Mouse (Mus musculus): ENCODE measurements around the gene Gm20521. TPM values are rescaled to one million over a fixed set of nuclear protein-coding genes. Genes with fewer than 3 reads are reported as not detected.

The Gm20521 gene
- polyA plus RNA-seq, 1 experiment from 2014 or later, result 0.34 TPM

DNA sequence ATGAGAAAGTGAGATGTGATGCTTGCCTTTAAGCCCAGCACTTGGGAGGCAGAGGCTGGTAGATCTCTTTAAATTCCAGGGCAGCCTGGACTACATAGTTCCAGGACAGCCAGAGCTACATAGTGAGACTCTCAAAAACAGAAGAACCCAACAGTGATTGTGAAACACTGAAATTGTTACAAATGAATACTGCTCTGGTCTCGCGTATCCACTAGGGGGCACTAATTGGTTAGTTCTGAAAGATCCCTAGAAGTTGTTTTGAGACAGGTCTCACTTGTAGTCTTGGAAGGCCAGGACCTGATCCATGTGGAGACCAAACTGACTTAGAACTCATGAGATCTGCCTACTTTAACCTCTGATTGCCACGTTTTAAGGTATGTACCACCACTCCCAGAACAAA, 17.1 kb downstream of the Gm20521 start:
- Histone ChIP-seq H3K36me3 (peaks cover 17% of the 10 kb centered on the region), H3K9ac (no peak overlapping the region), H3K4me2 (replicated peaks) (no peak overlapping the region), H3K9me3 (no peaks in the 10 kb centered on the region), H3K27me3 (replicated peaks) (no peaks in the 10 kb centered on the region), H3K4me1 (replicated peaks) (peaks cover 6% of the 10 kb centered on the region; the same call in 1 of the 2 replicates), H3K4me3 (replicated peaks) (no peak overlapping the region), H3K27ac (no peak overlapping the region)
- under 1% methylated on average over 3 of the region's 3 CpGs for WGBS
- peak; percentile 70 for ATAC-seq

- ATAC-seq, result no peak
- H3K4me3 ChIP-seq (replicated peaks), result no peak overlapping the region
- WGBS, result 87% methylated on average over 4 of the region's 4 CpGs
- H3K4me2 ChIP-seq (replicated peaks), result no peak overlapping the region
- H3K27ac ChIP-seq, result no peak overlapping the region
- H3K36me3 ChIP-seq, result 0 out of 2 replicates have a peak, but pooled peaks cover 4% of the 10 kb centered on the region
- H3K9ac ChIP-seq, result no peak overlapping the region
- no peaks in the 10 kb centered on the region for H3K27me3 ChIP-seq (replicated peaks)
- no peaks in the 10 kb centered on the region for H3K9me3 ChIP-seq
- no peaks in the 10 kb centered on the region for H3K4me1 ChIP-seq (replicated peaks)
These were observed 20.4 kb downstream of the Gm20521 start for GRCm38 (mm10) chr14:54903641-54904040.

GRCm38 (mm10) chr14:54908682-54909081, 25.4 kb downstream of the Gm20521 start:
- Histone ChIP-seq H3K27me3 (replicated peaks) (0 out of 2 replicates have a peak, but pooled peaks cover 2% of the 10 kb centered on the region), H3K4me1 (replicated peaks) (peaks cover 10% of the 10 kb centered on the region; the same call in 1 of the 2 replicates), H3K9ac (no peak overlapping the region), H3K4me2 (replicated peaks) (no peak overlapping the region), H3K36me3 (no peaks in the 10 kb centered on the region), H3K4me3 (replicated peaks) (no peak overlapping the region), H3K27ac (no peak overlapping the region), H3K9me3 (no peaks in the 10 kb centered on the region)
- ATAC-seq, result no peak
- 74% methylated on average over 7 of the region's 7 CpGs for WGBS

DNA sequence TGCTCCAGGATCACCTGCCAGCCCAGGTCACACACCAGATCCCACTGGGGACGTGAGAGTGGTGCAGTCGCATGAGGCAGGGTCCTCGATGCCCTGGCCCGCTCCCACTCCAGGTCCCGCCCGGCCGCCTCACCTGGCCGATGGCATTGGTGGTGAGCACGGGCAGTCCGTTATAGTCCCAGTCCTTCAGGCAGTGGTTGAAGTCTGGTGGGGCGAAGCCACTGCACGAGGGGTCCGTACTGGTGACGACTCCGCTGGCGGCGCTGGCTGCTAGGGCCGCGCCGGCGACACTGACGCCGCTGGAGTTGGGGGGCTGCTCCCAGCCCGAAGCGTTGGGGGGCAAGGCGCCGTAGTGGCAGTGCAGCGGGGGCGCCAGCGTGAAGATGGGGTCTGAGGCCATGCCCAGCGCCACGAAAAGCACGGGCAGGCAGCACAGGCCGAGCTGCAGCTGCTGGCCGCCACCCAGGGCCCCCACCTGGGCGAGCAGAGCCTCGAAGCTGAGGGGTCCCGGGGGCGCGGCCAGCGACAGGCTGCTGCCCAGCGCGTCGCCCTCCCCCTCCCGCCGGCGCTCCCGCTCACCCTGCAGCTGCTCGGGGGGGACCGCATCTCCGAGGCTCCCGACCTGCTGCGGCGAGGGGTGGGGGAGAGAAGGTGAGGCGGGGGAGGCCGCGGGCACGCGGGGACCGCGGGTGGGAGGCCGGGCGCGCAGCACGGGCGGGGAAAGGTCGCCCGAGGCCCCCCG, 29.0 kb downstream of the Gm20521 start:
- Histone ChIP-seq H3K9ac (peak overlapping the region; percentile 93), H3K4me3 (replicated peaks) (peak overlapping the region; percentile 94), H3K4me1 (replicated peaks) (peaks cover 10% of the 10 kb centered on the region; the same call in 1 of the 2 replicates), H3K4me2 (replicated peaks) (peak overlapping the region; percentile 99), H3K27ac (peak overlapping the region; percentile 68; the same call in 1 of the 2 replicates), H3K36me3 (peaks cover 5% of the 10 kb centered on the region; the same call in 1 of the 2 replicates), H3K27me3 (replicated peaks) (0 out of 2 replicates have a peak, but pooled peaks cover 2% of the 10 kb centered on the region), H3K9me3 (no peaks in the 10 kb centered on the region)
- WGBS, result 2% methylated on average over 54 of the region's 69 CpGs
- peak; percentile 78 for ATAC-seq

- peak; percentile 92 for ATAC-seq
- H3K4me1 ChIP-seq (replicated peaks), result peaks cover 10% of the 10 kb centered on the region; the same call in 1 of the 2 replicates
- H3K9me3 ChIP-seq, result no peaks in the 10 kb centered on the region
- peak within 1 kb of the TSS; percentile 68; the same call in 1 of the 2 replicates for H3K27ac ChIP-seq
- H3K4me2 ChIP-seq (replicated peaks), result peak within 1 kb of the TSS; percentile 99
- 0% methylated on average over 28 of the region's 28 CpGs for WGBS
- peak within 1 kb of the TSS; percentile 94 for H3K4me3 ChIP-seq (replicated peaks)
- peak within 1 kb of the TSS; percentile 93 for H3K9ac ChIP-seq
- H3K36me3 ChIP-seq, result peaks cover 6% of the 10 kb centered on the region; the same call in 1 of the 2 replicates
- 0 out of 2 replicates have a peak, but pooled peaks cover 2% of the 10 kb centered on the region for H3K27me3 ChIP-seq (replicated peaks)
These were observed 29.6 kb downstream of the Gm20521 start, which contains the start of gene Slc22a17 for GRCm38 (mm10) chr14:54912886-54913285. TSS of gene Slc22a17 (minus strand) at chr14:54913132.

DNA sequence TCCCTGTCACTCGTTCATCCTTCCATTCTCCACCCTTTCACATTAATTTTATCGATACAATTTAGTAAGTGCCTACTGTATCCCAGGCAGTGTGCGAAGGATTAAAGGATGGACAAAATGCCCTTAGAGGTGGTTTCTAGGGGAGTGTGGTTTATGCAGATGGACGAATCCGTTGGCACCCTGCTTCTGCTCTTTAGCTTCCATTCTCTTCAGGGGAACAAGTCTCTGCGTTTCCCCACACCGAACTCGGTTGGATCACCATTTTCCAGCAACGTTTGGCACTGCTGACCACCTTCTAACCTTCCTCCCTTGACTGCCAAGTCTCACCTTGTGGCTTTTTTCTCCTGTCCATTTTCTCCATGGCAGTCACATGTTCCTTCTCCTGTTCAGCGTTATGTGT, 30.1 kb downstream of the Gm20521 start:
- Histone ChIP-seq H3K36me3 (peaks cover 6% of the 10 kb centered on the region; the same call in 1 of the 2 replicates), H3K27ac (peak overlapping the region; percentile 68; the same call in 1 of the 2 replicates), H3K9me3 (no peaks in the 10 kb centered on the region), H3K9ac (peak overlapping the region; percentile 93), H3K27me3 (replicated peaks) (0 out of 2 replicates have a peak, but pooled peaks cover 2% of the 10 kb centered on the region), H3K4me3 (replicated peaks) (peak overlapping the region; percentile 94), H3K4me1 (replicated peaks) (peaks cover 10% of the 10 kb centered on the region; the same call in 1 of the 2 replicates), H3K4me2 (replicated peaks) (peak overlapping the region; percentile 99)
- 17% methylated on average over 10 of the region's 10 CpGs for WGBS
- ATAC-seq, result 0 out of 2 replicates have a peak, but pooled peaks have one; percentile 1

DNA sequence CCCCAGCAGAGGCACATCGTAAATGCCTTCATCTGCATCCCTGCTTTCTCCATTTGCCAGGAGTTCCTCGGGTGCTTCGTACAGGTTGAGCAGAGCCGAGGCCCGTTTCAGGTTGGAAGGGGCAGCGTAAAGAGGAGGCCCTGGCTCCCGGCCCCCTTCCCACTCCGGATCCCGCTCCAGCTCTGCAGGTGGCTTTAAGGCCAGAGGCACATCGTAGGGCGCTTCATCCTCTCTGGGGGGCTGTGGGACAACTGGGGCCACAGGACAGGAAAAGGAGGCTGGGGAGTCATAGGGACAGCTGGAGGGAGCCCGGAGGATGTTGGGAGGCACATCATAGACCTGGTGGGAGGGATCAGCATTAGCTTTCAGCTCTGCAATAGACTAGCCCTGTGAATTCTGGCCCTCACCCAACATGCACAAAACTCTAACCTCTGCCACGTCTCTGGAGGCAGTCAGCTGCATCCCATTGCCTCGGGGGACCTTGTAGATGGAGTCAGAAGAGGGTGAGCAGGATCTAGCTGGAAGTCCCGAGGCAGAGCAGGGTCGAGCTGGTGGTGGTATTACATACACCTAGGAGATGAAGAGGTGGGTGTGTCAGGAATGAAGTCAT, 36.9 kb downstream of the Gm20521 start:
- H3K4me1 ChIP-seq (replicated peaks), result peaks cover 10% of the 10 kb centered on the region
- H3K9me3 ChIP-seq, result no peaks in the 10 kb centered on the region
- peaks cover 13% of the 10 kb centered on the region; the same call in 1 of the 2 replicates for H3K36me3 ChIP-seq
- WGBS, result 86% methylated on average over 16 of the region's 16 CpGs
- H3K9ac ChIP-seq, result no peak overlapping the region
- H3K27me3 ChIP-seq (replicated peaks), result no peaks in the 10 kb centered on the region
- ATAC-seq, result no peak
- no peak overlapping the region for H3K4me3 ChIP-seq (replicated peaks)
- no peak overlapping the region for H3K4me2 ChIP-seq (replicated peaks)
- H3K27ac ChIP-seq, result no peak overlapping the region

- H3K27ac ChIP-seq, result peak overlapping the region; percentile 99
- H3K4me2 ChIP-seq (replicated peaks), result peak overlapping the region; percentile 94
- ATAC-seq, result peak; percentile 50
- peaks cover 15% of the 10 kb centered on the region; the same call in 1 of the 2 replicates for H3K27me3 ChIP-seq (replicated peaks)
- H3K4me3 ChIP-seq (replicated peaks), result peak overlapping the region; percentile 58
- H3K4me1 ChIP-seq (replicated peaks), result peaks cover 21% of the 10 kb centered on the region
- peaks cover 5% of the 10 kb centered on the region; the same call in 1 of the 2 replicates for H3K36me3 ChIP-seq
- no peaks in the 10 kb centered on the region for H3K9me3 ChIP-seq
- 20% methylated on average over 7 of the region's 7 CpGs for WGBS
- peak overlapping the region; percentile 86 for H3K9ac ChIP-seq
These were observed 41.6 kb downstream of the Gm20521 start for GRCm38 (mm10) chr14:54924641-54925348.

DNA sequence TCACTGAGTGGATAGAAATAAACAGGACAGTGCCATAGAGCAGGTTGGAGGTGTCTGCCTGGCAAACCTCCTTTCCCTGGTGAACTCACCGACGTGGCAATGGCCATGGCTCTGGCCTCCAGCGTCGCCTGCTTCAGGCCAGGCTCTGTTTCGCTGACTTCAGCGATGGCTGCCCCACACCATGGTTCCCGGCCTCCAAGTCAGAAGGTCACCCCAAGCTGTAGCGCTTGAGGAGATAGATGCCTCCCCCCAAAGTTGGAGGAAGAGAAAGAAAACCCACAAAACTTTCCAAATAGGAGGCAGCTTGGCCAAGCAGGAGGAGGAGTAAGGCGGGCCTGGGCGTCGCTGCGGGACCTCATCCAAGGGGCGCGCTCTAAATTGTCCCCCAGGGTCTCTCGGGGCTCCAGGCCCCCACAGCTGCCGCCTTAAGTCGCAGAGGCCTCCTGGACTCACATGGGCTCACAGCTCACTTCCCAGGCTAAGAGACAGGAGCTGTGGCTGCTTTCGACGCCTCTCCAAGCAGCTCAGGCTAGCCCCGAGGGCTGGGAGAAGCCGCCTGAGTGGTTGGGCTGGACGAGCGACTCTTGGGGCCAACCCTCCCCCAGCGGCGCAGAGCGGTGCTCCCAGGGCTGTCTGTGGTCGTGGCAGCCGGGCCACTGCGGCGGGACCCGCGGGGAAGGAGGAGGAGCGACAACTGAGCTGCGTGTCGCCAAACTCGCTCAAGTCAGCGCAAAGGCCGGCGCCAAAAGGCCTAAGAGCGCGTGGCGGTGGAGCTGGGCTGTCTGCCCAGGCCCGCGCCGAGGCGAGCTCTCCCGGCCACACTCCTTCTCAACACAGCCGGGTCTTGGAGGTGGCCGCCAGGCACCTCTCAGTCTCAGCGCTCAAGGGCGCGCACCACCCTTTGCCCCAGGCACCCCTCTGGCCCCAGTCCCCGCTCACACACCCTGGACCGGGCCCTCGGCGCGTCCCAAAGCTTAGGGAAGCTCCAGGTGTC, 42.4 kb downstream of the Gm20521 start, which contains the start of gene Efs:
Efs (minus strand) TSS at position 778 of the 994 bp plus-strand sequence.
- H3K27ac ChIP-seq, result peak within 1 kb of the TSS; percentile 99
- H3K4me1 ChIP-seq (replicated peaks), result peaks cover 21% of the 10 kb centered on the region
- H3K27me3 ChIP-seq (replicated peaks), result peaks cover 15% of the 10 kb centered on the region; the same call in 1 of the 2 replicates
- no peaks in the 10 kb centered on the region for H3K9me3 ChIP-seq
- H3K36me3 ChIP-seq, result peaks cover 5% of the 10 kb centered on the region; the same call in 1 of the 2 replicates
- peak within 1 kb of the TSS; percentile 58 for H3K4me3 ChIP-seq (replicated peaks)
- 3% methylated on average over 57 of the region's 57 CpGs for WGBS
- peak within 1 kb of the TSS; percentile 86 for H3K9ac ChIP-seq
- peak; percentile 68 for ATAC-seq
- H3K4me2 ChIP-seq (replicated peaks), result peak within 1 kb of the TSS; percentile 94

DNA sequence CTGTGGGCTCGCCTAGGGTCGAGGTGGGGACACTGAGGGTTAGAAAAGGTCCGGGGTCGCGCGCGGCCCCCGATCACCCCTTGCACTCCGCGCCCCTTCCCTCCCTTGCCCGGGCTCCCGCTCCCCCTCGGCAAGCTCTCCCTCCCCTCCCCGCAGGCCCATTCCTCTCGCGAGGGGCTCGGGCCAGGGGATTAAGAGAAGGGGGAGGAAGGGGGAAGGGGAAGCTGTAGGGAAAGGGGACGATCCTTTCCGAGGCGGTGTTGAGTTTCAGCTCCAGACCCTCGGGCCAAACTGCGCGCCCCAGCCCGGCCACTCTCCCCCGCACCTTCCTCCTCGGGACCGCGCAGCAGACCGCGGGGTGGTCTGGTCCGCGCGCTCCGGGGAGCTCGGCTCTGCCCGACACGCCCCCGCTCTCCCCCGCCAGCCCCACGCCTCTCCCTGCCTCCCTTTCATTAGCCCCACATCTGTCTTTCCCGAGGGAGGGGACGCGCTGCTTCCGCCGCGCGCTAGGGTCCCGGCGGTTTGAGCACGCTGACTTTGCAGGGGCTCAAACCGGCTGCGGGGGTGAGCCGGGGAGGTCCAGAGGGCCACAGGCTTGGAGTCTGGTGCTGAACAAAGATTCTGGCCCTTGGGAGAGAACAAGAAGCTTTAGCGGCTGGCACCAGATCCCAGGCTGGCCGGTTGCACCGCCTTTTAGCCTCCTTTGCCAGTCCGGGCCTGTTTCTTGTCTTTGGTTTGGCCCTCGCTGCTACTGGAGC, 43.3 kb downstream of the Gm20521 start:
- 1% methylated on average over 56 of the region's 58 CpGs for WGBS

More for the DNA sequence above, 43.3 kb downstream of the Gm20521 start:
- peak overlapping the region; percentile 58 for H3K4me3 ChIP-seq (replicated peaks)
- H3K27ac ChIP-seq, result peak overlapping the region; percentile 99
- H3K27me3 ChIP-seq (replicated peaks), result peaks cover 15% of the 10 kb centered on the region; the same call in 1 of the 2 replicates
- H3K4me1 ChIP-seq (replicated peaks), result peaks cover 25% of the 10 kb centered on the region
- peak overlapping the region; percentile 86 for H3K9ac ChIP-seq
- peaks cover 5% of the 10 kb centered on the region; the same call in 1 of the 2 replicates for H3K36me3 ChIP-seq
- peak; percentile 83 for ATAC-seq
- H3K9me3 ChIP-seq, result no peaks in the 10 kb centered on the region
- peak overlapping the region; percentile 94 for H3K4me2 ChIP-seq (replicated peaks)
